Mouse (Mus musculus) CH12.LX (cell line): Measurements from ENCODE around the gene Alg12. TPM values are rescaled to one million over a fixed set of nuclear protein-coding genes. Genes with fewer than 3 reads are reported as not detected.

Source experiments
- DNase-seq: peaks from one replicate; pipeline ENCODE4 v3.0.0-alpha.2; 2013; ENCODE audit errors: extremely low read depth
- H3K27ac ChIP-seq: 2 replicates; pipeline ENCODE4 v1.5.1; 2012; ENCODE audit warnings: low read depth, mild to moderate bottlenecking, control low read depth, moderate library complexity; ENCODE audit not compliant: insufficient read depth
- H3K27me3 ChIP-seq: replicated peaks from 2 replicates; pipeline ENCODE3; 2012; ENCODE audit warnings: inconsistent platforms
- H3K36me3 ChIP-seq, 2 experiments: replicated peaks in 1 of 2; 2 replicates each; pipeline versions ENCODE3 to v1.6.1; 2012; ENCODE audit warnings: inconsistent platforms in 1 of 2, low read length in 1 of 2, mild to moderate bottlenecking in 1 of 2, mixed read lengths in 1 of 2, moderate library complexity in 1 of 2; ENCODE audit not compliant: control insufficient read depth in 1 of 2, insufficient read depth in 1 of 2
- H3K4me1 ChIP-seq, 2 experiments: 2 replicates each; pipeline ENCODE4 v1.6.1; 2012; ENCODE audit warnings: inconsistent platforms in 1 of 2, moderate library complexity in 1 of 2; ENCODE audit not compliant: insufficient read depth in 2 of 2, control insufficient read depth in 1 of 2
- H3K4me2 ChIP-seq: 2 replicates; pipeline ENCODE4 v1.6.1; 2012; ENCODE audit warnings: low read depth, mild to moderate bottlenecking, control low read depth; ENCODE audit not compliant: poor library complexity, insufficient read depth, severe bottlenecking
- H3K4me3 ChIP-seq, 3 experiments: fragments of 150-350 bp in 1 of 3; sonication (generic) in 1 of 3; replicated peaks in 1 of 3; 2 replicates each; pipeline versions ENCODE3 to v1.5.1; 2011 to 2012; ENCODE audit warnings: low read depth in 2 of 3, low read length in 2 of 3, mild to moderate bottlenecking in 2 of 3, moderate library complexity in 2 of 3, control low read depth in 1 of 3, improper control_type of control experiment in 1 of 3, inconsistent platforms in 1 of 3, mixed read lengths in 1 of 3; ENCODE audit not compliant: poor library complexity in 1 of 3
- H3K79me2 ChIP-seq: replicated peaks from 2 replicates; pipeline ENCODE4 v1.6.1; 2012; ENCODE audit warnings: mild to moderate bottlenecking, moderate library complexity; ENCODE audit not compliant: control insufficient read depth, poor library complexity, insufficient read depth, severe bottlenecking; ENCODE audit errors: extremely low read depth
- H3K9ac ChIP-seq: 2 replicates; pipeline ENCODE4 v1.6.1; 2012; ENCODE audit warnings: low read depth, mild to moderate bottlenecking, control low read depth, moderate library complexity; ENCODE audit not compliant: insufficient read depth
- H3K9me3 ChIP-seq: replicated peaks from 2 replicates; pipeline ENCODE3; 2012; ENCODE audit warnings: low read length, inconsistent platforms, mixed read lengths
- BHLHE40 ChIP-seq: IDR thresholded peaks from 2 replicates; pipeline ENCODE4 v1.6.1; 2011; ENCODE audit warnings: mild to moderate bottlenecking, low read depth, low read length, improper control_type of control experiment
- CHD2 ChIP-seq: IDR thresholded peaks from 2 replicates; pipeline ENCODE4 v1.6.1; 2011; ENCODE audit warnings: low read length, improper control_type of control experiment
- CTCF ChIP-seq, 2 experiments: IDR thresholded peaks in 1 of 2; conservative IDR thresholded peaks in 1 of 2; 2 replicates each; pipeline ENCODE4 v1.5.1; 2011 to 2012; ENCODE audit warnings: low read depth in 2 of 2, low read length in 2 of 2, improper control_type of control experiment in 1 of 2, inconsistent platforms in 1 of 2, mild to moderate bottlenecking in 1 of 2, moderate library complexity in 1 of 2
- E2F4 ChIP-seq: IDR thresholded peaks from 2 replicates; pipeline ENCODE4 v1.6.1; 2011; ENCODE audit warnings: low read depth, low read length, improper control_type of control experiment; ENCODE audit not compliant: insufficient replicate concordance
- ELF1 ChIP-seq: IDR thresholded peaks from 2 replicates; pipeline ENCODE4 v1.6.1; 2014; ENCODE audit warnings: low read depth, mild to moderate bottlenecking, inconsistent platforms, low read length, improper control_type of control experiment
- EP300 ChIP-seq: IDR thresholded peaks from 2 replicates; pipeline ENCODE4 v1.6.1; 2011; ENCODE audit warnings: low read length, improper control_type of control experiment
- GABPA ChIP-seq: IDR thresholded peaks from 2 replicates; pipeline ENCODE4 v1.6.1; 2012; ENCODE audit warnings: low read depth, low read length, improper control_type of control experiment, inconsistent platforms; ENCODE audit not compliant: insufficient replicate concordance
- HCFC1 ChIP-seq: IDR thresholded peaks from 2 replicates; pipeline ENCODE4 v1.6.1; 2012; ENCODE audit warnings: low read depth, mild to moderate bottlenecking, inconsistent platforms, low read length, improper control_type of control experiment
- IRF4 ChIP-seq: IDR thresholded peaks from 2 replicates; pipeline ENCODE4 v1.6.1; 2014; ENCODE audit warnings: low read depth, mild to moderate bottlenecking, inconsistent platforms, low read length, improper control_type of control experiment
- JUND ChIP-seq: conservative IDR thresholded peaks from 2 replicates; pipeline ENCODE4 v1.6.1; 2011; ENCODE audit warnings: low read depth, low read length, improper control_type of control experiment
- MAZ ChIP-seq: IDR thresholded peaks from 2 replicates; pipeline ENCODE4 v1.6.1; 2012; ENCODE audit warnings: low read depth, mild to moderate bottlenecking, inconsistent platforms, low read length, improper control_type of control experiment, moderate library complexity
- MEF2A ChIP-seq: IDR thresholded peaks from 2 replicates; pipeline ENCODE4 v1.6.1; 2014; ENCODE audit warnings: low read depth, mild to moderate bottlenecking, inconsistent platforms, low read length, improper control_type of control experiment, borderline replicate concordance
- MXI1 ChIP-seq: IDR thresholded peaks from 2 replicates; pipeline ENCODE4 v1.6.1; 2011; ENCODE audit warnings: mild to moderate bottlenecking, low read depth, low read length, improper control_type of control experiment
- MYC ChIP-seq: IDR thresholded peaks from 2 replicates; pipeline ENCODE4 v1.6.1; 2011; ENCODE audit warnings: low read depth, mild to moderate bottlenecking, improper control_type of control experiment, low read length
- NELFE ChIP-seq: IDR thresholded peaks from 2 replicates; pipeline ENCODE4 v1.6.1; 2011; ENCODE audit warnings: low read depth, low read length, improper control_type of control experiment
- PAX5 ChIP-seq: IDR thresholded peaks from 2 replicates; pipeline ENCODE4 v1.6.1; 2012; ENCODE audit warnings: low read length, inconsistent platforms, mixed read lengths
- POLR2AphosphoS2 ChIP-seq: IDR thresholded peaks from 2 replicates; pipeline ENCODE4 v1.6.1; 2011; ENCODE audit warnings: low read depth, low read length, improper control_type of control experiment
- RAD21 ChIP-seq: IDR thresholded peaks from 2 replicates; pipeline ENCODE4 v1.6.1; 2011; ENCODE audit warnings: low read depth, mild to moderate bottlenecking, low read length, improper control_type of control experiment, moderate library complexity
- SIN3A ChIP-seq: IDR thresholded peaks from 2 replicates; pipeline ENCODE4 v1.6.1; 2012; ENCODE audit warnings: low read length, improper control_type of control experiment, inconsistent platforms
- UBTF ChIP-seq: IDR thresholded peaks from 2 replicates; pipeline ENCODE4 v1.6.1; 2012; ENCODE audit warnings: low read depth, mild to moderate bottlenecking, inconsistent platforms, low read length, improper control_type of control experiment, moderate library complexity
- USF1 ChIP-seq: IDR thresholded peaks from 2 replicates; pipeline ENCODE4 v1.6.1; 2014; ENCODE audit warnings: low read depth, mild to moderate bottlenecking, inconsistent platforms, low read length, improper control_type of control experiment
- ZC3H11A ChIP-seq: IDR thresholded peaks from 2 replicates; pipeline ENCODE4 v1.6.1; 2012; ENCODE audit warnings: low read depth, mild to moderate bottlenecking, inconsistent platforms, low read length, improper control_type of control experiment
- ZMIZ1 ChIP-seq: IDR thresholded peaks from 2 replicates; pipeline ENCODE4 v1.6.1; 2012; ENCODE audit warnings: low read depth, mild to moderate bottlenecking, inconsistent platforms, low read length, improper control_type of control experiment
- dilution Hi-C: fragments of 300-500 bp; cut with MboI; formaldehyde crosslinking; loops from 2 replicates; pipeline ENCODE4 v1.14.3; 2020; ENCODE audit warnings: low sequenced_read_pairs; ENCODE audit not compliant: extremely low pct_unique_long_range_greater_than_20kb, extremely low pct_ligation_motif_present
- in situ Hi-C: fragments of 300-500 bp; cut with MboI; formaldehyde crosslinking; loops from 3 replicates; pipeline ENCODE4 v1.14.3; 2019; ENCODE audit warnings: low sequenced_read_pairs, low pct_ligation_motif_present, low pct_unique_long_range_greater_than_20kb, mixed read lengths
- polyA plus RNA-seq: library from polyadenylated mRNA; unstranded; fragments of >175 nt; gene quantifications from 2 replicates; pipeline ENCODE4 v1.2.1, GENCODE M21; 2012; ENCODE audit warnings: low read depth; ENCODE audit not compliant: insufficient read length
- total RNA-seq, 2 experiments: library from RNA; depleted of rRNA; stranded (reverse); fragments of 300-350 nt in 1 of 2; fragments of >200 nt in 1 of 2; gene quantifications; 2 replicates each; pipeline ENCODE4 v1.2.3; 2012 to 2014

The Alg12 gene
- total and polyA plus RNA-seq, 3 experiments: 8.1 to 10.3 (median 8.5) TPM

GRCm38 (mm10) chr15:88855896-88856417 lies 36.8 kb upstream of the Alg12 start:
- Histone ChIP-seq H3K4me3 (no peak overlapping the region), H3K27me3 (peaks cover 80% of the 10 kb centered on the region), H3K9ac (no peak overlapping the region), H3K79me2 (no peaks in the 10 kb centered on the region), H3K4me2 (no peak overlapping the region), H3K36me3 (no peaks in the 10 kb centered on the region), H3K27ac (no peak overlapping the region), H3K9me3 (peaks cover 2% of the 10 kb centered on the region), H3K4me1 (peaks cover 2 to 3% of the 10 kb centered on the region in 2 experiments; a peak in 1 of 4 replicates)
- in situ Hi-C loops: no loop called here
- TF ChIP-seq E2F4: no peak
- TF ChIP-seq CTCF (conservative IDR thresholded peaks at IDR 0.05 in 1 of 2, IDR thresholded peaks at IDR 0.05 in 1 of 2; ENCODE audit: low read depth in 2 of 2, low read length in 2 of 2): no peak
- no peak for TF ChIP-seq ELF1
- no peak for TF ChIP-seq BHLHE40
- TF ChIP-seq MAZ: no peak
- no peak for TF ChIP-seq NELFE
- TF ChIP-seq ZC3H11A: no peak
- TF ChIP-seq MYC: no peak
- no peak for TF ChIP-seq GABPA
- no peak for TF ChIP-seq UBTF
- no peak for TF ChIP-seq RAD21
- no peak for TF ChIP-seq ZMIZ1
- no peak for TF ChIP-seq MXI1
- no peak for TF ChIP-seq CHD2
- no peak for TF ChIP-seq JUND
- no peak for TF ChIP-seq IRF4
- no peak for TF ChIP-seq SIN3A
- TF ChIP-seq EP300: no peak
- TF ChIP-seq MEF2A: no peak
- no peak for TF ChIP-seq USF1
- DNase-seq: no peak
- dilution Hi-C loops: no loop called here

GRCm38 (mm10) chr15:88854969-88855830 lies 36.1 kb upstream of the Alg12 start:
- Histone ChIP-seq H3K27ac (no peak overlapping the region), H3K9ac (no peak overlapping the region), H3K4me2 (no peak overlapping the region), H3K79me2 (no peaks in the 10 kb centered on the region), H3K9me3 (no peaks in the 10 kb centered on the region), H3K27me3 (peaks cover 80% of the 10 kb centered on the region)
- in situ Hi-C loops: no loop called here
- DNase-seq: no peak
- TF ChIP-seq PAX5 (no peak), ZC3H11A (no peak), USF1 (no peak), HCFC1 (no peak), CHD2 (0 out of 2 replicates have a peak, but pooled peaks have one; percentile 26), UBTF (no peak), POLR2AphosphoS2 (no peak)
- TF ChIP-seq, all 38 proteins: peak for 1
- Histone ChIP-seq H3K4me3 (no peak overlapping the region), H3K4me1 (peaks cover 2 to 3% of the 10 kb centered on the region in 2 experiments; a peak in 1 of 4 replicates), H3K36me3 (no peaks in the 10 kb centered on the region)
- dilution Hi-C loops: no loop called here
